Mouse (Mus musculus) embryonic facial prominence, embryonic 11.5 days (tissue): Measurements from ENCODE around the gene Kcnq1. TPM values are rescaled to one million over a fixed set of nuclear protein-coding genes. Genes with fewer than 3 reads are reported as not detected.

Source experiments
- ATAC-seq: fragments of 200-750 bp; cut with Nextera tagmentation; replicated peaks from 2 replicates; pipeline ENCODE4 v1.8.0; 2017; ENCODE audit warnings: low read depth; ENCODE audit not compliant: insufficient number of reproducible peaks, low FRiP score, low TSS enrichment
- DNase-seq: peaks from one replicate; pipeline ENCODE4 v3.0.0-alpha.2; 2015; ENCODE audit warnings: low spot score
- H3K27ac ChIP-seq: fragments of 300-500 bp; sonication (generic); replicated peaks from 2 replicates; pipeline ENCODE4 v1.5.1; 2014; ENCODE audit warnings: mild to moderate bottlenecking, low read depth, low read length, control low read depth
- H3K27me3 ChIP-seq: fragments of 300-500 bp; sonication (generic); 2 replicates; pipeline ENCODE4 v1.6.1; 2014; ENCODE audit warnings: mild to moderate bottlenecking, low read length, moderate library complexity, mixed read lengths; ENCODE audit not compliant: control insufficient read depth, insufficient read depth
- H3K36me3 ChIP-seq: fragments of 300-500 bp; sonication (generic); replicated peaks from 2 replicates; pipeline ENCODE4 v1.6.1; 2014; ENCODE audit warnings: low read depth, mild to moderate bottlenecking, low read length, moderate library complexity, mixed read lengths; ENCODE audit not compliant: control insufficient read depth, insufficient read depth
- H3K4me1 ChIP-seq: fragments of 300-500 bp; sonication (generic); 2 replicates; pipeline ENCODE4 v1.6.1; 2014; ENCODE audit warnings: low read length, mixed read lengths; ENCODE audit not compliant: control insufficient read depth, insufficient read depth
- H3K4me2 ChIP-seq: fragments of 300-500 bp; sonication (generic); 2 replicates; pipeline ENCODE4 v1.6.1; 2014; ENCODE audit warnings: low read depth, mild to moderate bottlenecking, control low read depth, low read length, moderate library complexity
- H3K4me3 ChIP-seq: fragments of 300-500 bp; sonication (generic); 2 replicates; pipeline ENCODE4 v1.5.1; 2014; ENCODE audit warnings: low read depth, low read length, control low read depth
- H3K9ac ChIP-seq: fragments of 300-500 bp; sonication (generic); replicated peaks from 2 replicates; pipeline ENCODE4 v1.6.1; 2014; ENCODE audit warnings: mild to moderate bottlenecking, control low read depth, low read length
- H3K9me3 ChIP-seq: fragments of 300-500 bp; sonication (generic); replicated peaks from 2 replicates; pipeline ENCODE4 v1.6.1; 2016; ENCODE audit warnings: mild to moderate bottlenecking, low read length, inconsistent platforms, mixed read lengths; ENCODE audit not compliant: control insufficient read depth
- WGBS: fragments of 180-500 bp; shearing (Covaris S2); extraction: QIAGEN DNeasy Blood & Tissue Kit; methylation state at CpG from one replicate; pipeline ENCODE4 v1.1.7; 2014; 5-methylcytosine and 5-hydroxymethylcytosine counted together
- polyA plus RNA-seq: library from polyadenylated mRNA; unstranded; fragments of >200 nt; fragmentation: Nextera tagmentation; extraction: Ambion mirVana; gene quantifications from 2 replicates; pipeline ENCODE4 v1.2.1, GENCODE M21; 2014

The Kcnq1 gene
- polyA plus RNA-seq, 1 experiment from 2014 or later: 0.81 TPM

- DNase-seq: no peak
- no peaks in the 10 kb centered on the region for H3K27me3 ChIP-seq
- ATAC-seq: no peak
These were observed 261.5 kb downstream of the Kcnq1 start for GRCm38 (mm10) chr7:143367366-143368266.

GRCm38 (mm10) chr7:143368267-143368643 lies 262.1 kb downstream of the Kcnq1 start:
- DNase-seq (peak; percentile 9), ATAC-seq (no peak)
- Histone ChIP-seq H3K4me1 (no peaks in the 10 kb centered on the region), H3K9me3 (no peaks in the 10 kb centered on the region), H3K4me2 (no peak overlapping the region), H3K9ac (no peak overlapping the region), H3K36me3 (no peaks in the 10 kb centered on the region), H3K4me3 (no peak overlapping the region), H3K27ac (no peak overlapping the region), H3K27me3 (no peaks in the 10 kb centered on the region)
- WGBS: 49% methylated on average over 7 of the region's 7 CpGs

More at GRCm38 (mm10) chr7:143367366-143368266, 261.5 kb downstream of the Kcnq1 start:
- 69% methylated on average over 20 of the region's 20 CpGs for WGBS
- Histone ChIP-seq H3K4me1 (no peaks in the 10 kb centered on the region), H3K4me2 (no peak overlapping the region), H3K4me3 (no peak overlapping the region), H3K9me3 (no peaks in the 10 kb centered on the region), H3K9ac (no peak overlapping the region), H3K36me3 (no peaks in the 10 kb centered on the region), H3K27ac (no peak overlapping the region)

- Histone ChIP-seq H3K9ac (no peak overlapping the region), H3K4me1 (no peaks in the 10 kb centered on the region), H3K27me3 (no peaks in the 10 kb centered on the region), H3K36me3 (no peaks in the 10 kb centered on the region), H3K4me3 (no peak overlapping the region), H3K9me3 (no peaks in the 10 kb centered on the region), H3K4me2 (no peak overlapping the region), H3K27ac (no peak overlapping the region)
- DNase-seq: no peak
- ATAC-seq: no peak
- 62% methylated on average over 2 of the region's 2 CpGs for WGBS
These were observed 265.2 kb downstream of the Kcnq1 start for GRCm38 (mm10) chr7:143371336-143371735.

- H3K4me1 ChIP-seq: no peaks in the 10 kb centered on the region
- H3K27ac ChIP-seq: no peak overlapping the region
- H3K9me3 ChIP-seq: no peaks in the 10 kb centered on the region
- H3K27me3 ChIP-seq: no peaks in the 10 kb centered on the region
- ATAC-seq (no peak), DNase-seq (no peak)
- no peak overlapping the region for H3K4me2 ChIP-seq
- no peak overlapping the region for H3K9ac ChIP-seq
- H3K4me3 ChIP-seq: no peak overlapping the region
- no peaks in the 10 kb centered on the region for H3K36me3 ChIP-seq
- WGBS: 76% methylated on average over 3 of the region's 3 CpGs
These were observed 267.1 kb downstream of the Kcnq1 start for GRCm38 (mm10) chr7:143373265-143373664.

- Histone ChIP-seq H3K27me3 (no peaks in the 10 kb centered on the region; the same call in 1 of the 2 replicates), H3K9ac (no peak overlapping the region), H3K4me2 (no peak overlapping the region), H3K36me3 (no peaks in the 10 kb centered on the region), H3K4me1 (no peaks in the 10 kb centered on the region), H3K9me3 (no peaks in the 10 kb centered on the region), H3K4me3 (no peak overlapping the region), H3K27ac (no peak overlapping the region)
- WGBS: 83% methylated on average over 16 of the region's 16 CpGs
- DNase-seq: no peak
- no peak for ATAC-seq
These were observed 269.8 kb downstream of the Kcnq1 start for GRCm38 (mm10) chr7:143375945-143376344.

GRCm38 (mm10) chr7:143380466-143381073 lies 274.4 kb downstream of the Kcnq1 start:
- no peaks in the 10 kb centered on the region for H3K4me1 ChIP-seq
- no peaks in the 10 kb centered on the region for H3K36me3 ChIP-seq
- H3K4me2 ChIP-seq: no peak overlapping the region
- no peak overlapping the region for H3K9ac ChIP-seq
- no peaks in the 10 kb centered on the region; the same call in 1 of the 2 replicates for H3K27me3 ChIP-seq
- H3K9me3 ChIP-seq: no peaks in the 10 kb centered on the region
- ATAC-seq (no peak), DNase-seq (no peak)
- no peak overlapping the region for H3K4me3 ChIP-seq
- H3K27ac ChIP-seq: no peak overlapping the region
- WGBS: 51% methylated on average over 20 of the region's 20 CpGs

GRCm38 (mm10) chr7:143386632-143387031 lies 280.5 kb downstream of the Kcnq1 start:
- Histone ChIP-seq H3K4me3 (no peak overlapping the region), H3K4me2 (no peak overlapping the region), H3K27ac (no peak overlapping the region), H3K9ac (no peak overlapping the region), H3K36me3 (no peaks in the 10 kb centered on the region), H3K27me3 (no peaks in the 10 kb centered on the region), H3K4me1 (peaks cover 4% of the 10 kb centered on the region; the same call in 1 of the 2 replicates), H3K9me3 (no peaks in the 10 kb centered on the region)
- WGBS: 42% methylated on average over 1 of the region's 1 CpGs
- no peak for ATAC-seq
- no peak for DNase-seq
